Mouse (Mus musculus) stomach, embryonic 14.5 days (tissue): ENCODE results near the gene Men1. TPM values are rescaled to one million over a fixed set of nuclear protein-coding genes. Genes with fewer than 3 reads are reported as not detected.

Experiments used
- ATAC-seq: fragments of 200-750 bp; cut with Nextera tagmentation; 2 replicates; pipeline ENCODE4 v1.8.0; 2017; ENCODE audit warnings: low read depth, moderate TSS enrichment; ENCODE audit not compliant: insufficient number of reproducible peaks, insufficient read depth, low FRiP score
- H3K27ac ChIP-seq: fragments of 300-500 bp; sonication (generic); 2 replicates; pipeline ENCODE4 v1.5.1; 2014; ENCODE audit warnings: mild to moderate bottlenecking, low read length, moderate library complexity, mixed read lengths
- H3K27me3 ChIP-seq: fragments of 300-500 bp; sonication (generic); 2 replicates; pipeline ENCODE4 v1.6.1; 2014; ENCODE audit warnings: low read length, control low read depth, mixed read lengths; ENCODE audit not compliant: control insufficient read depth, insufficient read depth
- H3K36me3 ChIP-seq: fragments of 300-500 bp; sonication (generic); 2 replicates; pipeline ENCODE4 v1.6.1; 2014; ENCODE audit warnings: mild to moderate bottlenecking, control low read depth, low read length, moderate library complexity, mixed read lengths; ENCODE audit not compliant: control insufficient read depth, insufficient read depth
- H3K4me1 ChIP-seq: fragments of 300-500 bp; sonication (generic); 2 replicates; pipeline ENCODE4 v1.6.1; 2014; ENCODE audit warnings: low read length, control low read depth, mixed read lengths; ENCODE audit not compliant: control insufficient read depth, insufficient read depth
- H3K4me2 ChIP-seq: fragments of 300-500 bp; sonication (generic); replicated peaks from 2 replicates; pipeline ENCODE4 v1.6.1; 2014; ENCODE audit warnings: low read depth, low read length, control low read depth
- H3K4me3 ChIP-seq: fragments of 300-500 bp; sonication (generic); 2 replicates; pipeline ENCODE4 v1.5.1; 2014; ENCODE audit warnings: low read depth, low read length, control low read depth
- H3K9ac ChIP-seq: fragments of 300-500 bp; sonication (generic); replicated peaks from 2 replicates; pipeline ENCODE4 v1.6.1; 2014; ENCODE audit warnings: low read depth, mild to moderate bottlenecking, control low read depth, low read length, moderate library complexity, mixed read lengths
- H3K9me3 ChIP-seq: fragments of 300-500 bp; sonication (generic); 2 replicates; pipeline ENCODE4 v1.6.1; 2016; ENCODE audit warnings: low read depth, low read length, control low read depth; ENCODE audit not compliant: control insufficient read depth
- WGBS: fragments of 180-500 bp; shearing (Covaris S2); extraction: QIAGEN DNeasy Blood & Tissue Kit; methylation state at CpG from one replicate; pipeline ENCODE4 v1.1.7; 2014; 5-methylcytosine and 5-hydroxymethylcytosine counted together
- polyA plus RNA-seq: library from polyadenylated mRNA; unstranded; fragments of >200 nt; fragmentation: Nextera tagmentation; extraction: Ambion mirVana; gene quantifications from 2 replicates; pipeline ENCODE4 v1.2.1, GENCODE M21; 2014

Gene Men1
- polyA plus RNA-seq, 1 experiment from 2014 or later, result 40.0 TPM

DNA sequence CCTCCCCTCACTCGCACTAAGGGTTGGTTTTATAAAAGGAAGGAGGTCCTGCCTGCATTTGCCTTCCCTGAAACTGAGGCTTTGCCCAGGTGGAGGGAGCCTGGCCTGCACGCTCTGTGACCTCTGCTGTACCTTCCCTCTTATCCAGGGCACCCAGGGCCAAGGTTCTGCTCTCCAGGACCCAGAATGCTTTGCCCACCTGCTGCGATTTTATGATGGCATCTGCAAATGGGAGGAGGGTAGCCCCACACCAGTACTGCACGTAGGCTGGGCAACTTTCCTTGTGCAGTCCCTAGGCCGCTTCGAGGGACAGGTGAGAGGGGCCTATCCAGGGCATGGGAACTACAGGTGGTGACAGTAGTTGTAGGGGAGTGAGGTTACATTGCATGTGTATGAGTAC, 4.4 kb downstream of the Men1 start:
- WGBS, result 92% methylated on average over 6 of the region's 6 CpGs
- no peak for ATAC-seq
- no peaks in the 10 kb centered on the region for H3K9me3 ChIP-seq
- no peak overlapping the region for H3K27ac ChIP-seq
- H3K36me3 ChIP-seq, result peaks cover 31% of the 10 kb centered on the region
- H3K4me3 ChIP-seq, result no peak overlapping the region
- H3K4me2 ChIP-seq, result no peak overlapping the region
- H3K27me3 ChIP-seq, result no peaks in the 10 kb centered on the region
- H3K9ac ChIP-seq, result no peak overlapping the region
- H3K4me1 ChIP-seq, result peaks cover 24% of the 10 kb centered on the region

DNA sequence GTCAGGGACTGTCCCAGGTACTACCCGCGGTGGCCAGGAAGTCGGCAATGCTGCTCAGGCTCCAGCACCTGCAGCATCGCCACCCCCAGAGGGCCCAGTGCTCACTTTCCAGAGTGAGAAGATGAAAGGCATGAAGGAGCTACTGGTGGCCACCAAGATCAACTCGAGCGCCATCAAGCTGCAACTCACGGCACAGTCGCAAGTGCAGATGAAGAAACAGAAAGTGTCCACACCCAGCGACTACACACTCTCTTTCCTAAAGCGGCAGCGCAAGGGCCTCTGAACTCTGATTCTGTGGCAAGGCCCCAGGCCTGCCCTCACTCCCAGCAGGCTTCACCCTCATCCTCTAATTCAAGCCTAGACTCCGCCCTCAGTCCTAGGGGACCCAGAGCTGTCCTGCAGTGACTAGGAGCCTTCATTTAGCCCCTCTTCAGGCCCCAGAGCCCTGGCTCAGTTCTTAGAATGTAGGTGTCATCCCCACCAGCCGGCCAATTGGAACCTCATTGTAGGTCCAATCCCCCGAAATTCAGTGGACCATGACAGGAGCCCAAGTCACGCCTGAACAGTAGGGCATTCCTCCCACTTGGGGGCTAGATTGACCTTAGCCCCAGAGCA, 5.2 kb downstream of the Men1 start:
- Histone ChIP-seq H3K27ac (no peak overlapping the region; the same call in 1 of the 2 replicates), H3K9ac (no peak overlapping the region), H3K4me3 (no peak overlapping the region)

DNA sequence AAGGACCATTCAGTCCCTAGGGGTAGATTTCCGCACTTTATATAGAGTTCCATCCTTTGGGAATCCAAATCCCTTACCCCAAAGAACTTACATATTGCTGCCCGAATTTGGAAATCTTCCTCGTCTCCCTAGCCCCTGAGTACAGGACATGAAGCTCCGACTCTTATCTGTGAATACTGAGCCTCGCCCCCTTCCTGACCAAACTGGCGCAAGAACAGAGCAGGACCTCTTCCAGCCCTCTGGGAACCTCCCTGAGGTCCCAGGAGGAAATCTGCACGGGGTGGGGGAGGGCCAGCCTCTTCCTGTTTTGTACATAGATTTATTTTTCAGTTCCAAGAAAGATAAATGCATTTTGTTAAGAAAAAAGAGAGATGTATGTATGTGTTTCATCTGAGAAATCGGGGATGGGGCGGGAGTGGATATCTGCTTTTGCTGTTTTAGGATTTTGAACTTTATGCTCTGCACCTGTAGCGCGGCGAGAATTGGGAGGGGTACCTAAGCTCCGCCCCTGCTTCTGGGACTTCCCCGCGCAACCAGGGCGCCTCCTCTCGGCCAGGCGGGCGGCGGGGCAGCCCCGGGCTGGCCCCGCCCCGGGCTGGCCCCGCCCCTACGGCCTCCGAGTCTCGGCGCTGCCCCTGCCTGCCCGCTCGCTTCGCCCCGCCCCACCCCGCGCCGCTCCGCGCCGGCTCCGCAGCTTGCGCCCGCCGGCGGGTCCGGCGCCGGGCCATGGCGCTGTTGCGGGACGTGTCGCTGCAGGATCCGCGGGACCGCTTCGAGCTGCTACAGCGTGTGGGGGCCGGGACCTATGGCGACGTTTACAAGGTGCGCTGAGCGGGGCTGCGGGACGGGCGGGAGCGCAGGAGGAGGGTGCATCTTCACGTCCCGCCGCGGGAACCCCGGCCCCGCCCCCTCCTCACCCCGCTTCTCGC, 6.0 kb downstream of the Men1 start, which contains the start of gene Map4k2:
Gene Map4k2 (plus strand): TSS at position 612 of the 929 bp plus-strand sequence.
- H3K27me3 ChIP-seq, result no peaks in the 10 kb centered on the region
- peak within 1 kb of the TSS; percentile 67 for H3K9ac ChIP-seq
- WGBS, result 8% methylated on average over 41 of the region's 72 CpGs
- H3K4me2 ChIP-seq, result peak within 1 kb of the TSS; percentile 78
- ATAC-seq, result peak; percentile 79
- peak within 1 kb of the TSS; percentile 62 for H3K4me3 ChIP-seq
- no peaks in the 10 kb centered on the region for H3K9me3 ChIP-seq
- peaks cover 21% of the 10 kb centered on the region for H3K4me1 ChIP-seq
- H3K36me3 ChIP-seq, result peaks cover 36% of the 10 kb centered on the region
- H3K27ac ChIP-seq, result peak within 1 kb of the TSS; percentile 44; the same call in 1 of the 2 replicates

More for the DNA sequence above, 5.2 kb downstream of the Men1 start:
- Histone ChIP-seq H3K4me1 (peaks cover 22% of the 10 kb centered on the region), H3K4me2 (peak overlapping the region; percentile 78; the same call in 1 of the 2 replicates), H3K36me3 (peaks cover 31% of the 10 kb centered on the region), H3K9me3 (no peaks in the 10 kb centered on the region), H3K27me3 (no peaks in the 10 kb centered on the region)
- 70% methylated on average over 15 of the region's 15 CpGs for WGBS
- no peak for ATAC-seq

DNA sequence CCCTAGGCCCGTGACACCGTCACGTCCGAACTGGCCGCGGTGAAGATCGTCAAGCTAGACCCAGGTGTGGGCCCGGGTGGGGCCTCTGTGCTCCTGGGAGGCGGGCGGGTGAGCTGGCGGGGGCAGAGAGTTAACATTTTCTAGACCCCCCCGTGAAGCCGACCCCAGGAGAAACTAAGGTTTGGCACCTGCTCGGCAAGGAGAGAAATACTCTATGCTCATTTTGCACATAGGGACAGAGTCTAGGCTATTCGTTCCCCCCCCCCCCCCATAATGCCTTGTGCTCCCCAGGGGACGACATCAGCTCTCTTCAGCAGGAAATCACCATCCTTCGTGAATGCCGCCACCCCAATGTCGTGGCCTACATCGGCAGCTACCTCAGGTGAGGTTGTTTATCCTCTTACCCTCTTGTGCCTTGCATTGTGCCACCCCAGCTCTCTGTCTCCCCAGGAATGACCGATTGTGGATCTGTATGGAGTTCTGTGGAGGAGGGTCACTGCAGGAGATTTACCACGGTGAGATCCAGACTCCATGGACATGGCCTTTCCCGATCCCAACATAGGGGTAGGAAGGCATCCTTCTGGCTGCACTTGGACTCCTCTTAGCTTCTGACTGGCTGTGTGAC, 6.8 kb downstream of the Men1 start:
- H3K36me3 ChIP-seq, result peaks cover 44% of the 10 kb centered on the region
- H3K4me2 ChIP-seq, result peak overlapping the region; percentile 78
- no peaks in the 10 kb centered on the region for H3K9me3 ChIP-seq
- ATAC-seq, result no peak
- H3K4me3 ChIP-seq, result peak overlapping the region; percentile 62
- peak overlapping the region; percentile 67 for H3K9ac ChIP-seq
- 0 out of 2 replicates have a peak overlapping the region, but pooled peaks have one; percentile 44 for H3K27ac ChIP-seq
- peaks cover 14% of the 10 kb centered on the region for H3K4me1 ChIP-seq
- WGBS, result 9% methylated on average over 22 of the region's 23 CpGs
- H3K27me3 ChIP-seq, result no peaks in the 10 kb centered on the region

DNA sequence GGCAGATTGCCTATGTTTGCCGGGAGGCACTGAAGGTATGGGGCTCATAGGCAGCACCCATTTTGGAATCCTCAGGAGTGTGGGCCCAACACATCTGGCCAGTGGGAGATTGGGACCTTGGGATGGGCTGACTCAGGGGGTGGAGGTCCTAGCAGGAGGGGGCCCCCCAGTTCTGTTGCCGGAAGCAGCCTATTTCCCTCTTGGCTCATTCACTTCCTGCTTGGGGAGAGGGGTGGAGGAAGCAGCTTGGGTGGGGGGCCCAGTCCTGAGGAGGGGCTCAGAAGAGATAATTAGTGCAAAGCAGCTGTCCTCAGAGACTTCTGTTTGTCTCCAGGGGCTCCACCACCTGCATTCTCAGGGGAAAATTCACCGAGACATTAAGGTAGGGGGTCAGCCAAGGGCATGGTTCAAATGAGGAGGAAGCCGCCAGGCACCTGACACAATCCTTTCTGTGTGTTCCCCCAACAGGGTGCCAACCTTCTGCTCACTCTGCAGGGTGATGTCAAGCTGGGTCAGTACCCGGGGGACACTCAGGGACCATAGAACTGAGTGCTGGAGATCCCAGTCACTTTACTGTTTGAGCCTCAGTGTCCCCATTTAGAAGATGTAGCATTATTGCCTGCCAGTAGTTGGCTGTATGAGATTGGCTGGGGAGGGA, 7.6 kb downstream of the Men1 start:
- Histone ChIP-seq H3K4me2 (0 out of 2 replicates have a peak overlapping the region, but pooled peaks have one; percentile 78), H3K27me3 (no peaks in the 10 kb centered on the region), H3K9ac (no peak overlapping the region), H3K27ac (no peak overlapping the region), H3K4me3 (0 out of 2 replicates have a peak overlapping the region, but pooled peaks have one; percentile 62), H3K36me3 (peaks cover 45% of the 10 kb centered on the region), H3K9me3 (no peaks in the 10 kb centered on the region), H3K4me1 (peaks cover 9% of the 10 kb centered on the region; the same call in 1 of the 2 replicates)
- 76% methylated on average over 5 of the region's 5 CpGs for WGBS
- no peak for ATAC-seq

DNA sequence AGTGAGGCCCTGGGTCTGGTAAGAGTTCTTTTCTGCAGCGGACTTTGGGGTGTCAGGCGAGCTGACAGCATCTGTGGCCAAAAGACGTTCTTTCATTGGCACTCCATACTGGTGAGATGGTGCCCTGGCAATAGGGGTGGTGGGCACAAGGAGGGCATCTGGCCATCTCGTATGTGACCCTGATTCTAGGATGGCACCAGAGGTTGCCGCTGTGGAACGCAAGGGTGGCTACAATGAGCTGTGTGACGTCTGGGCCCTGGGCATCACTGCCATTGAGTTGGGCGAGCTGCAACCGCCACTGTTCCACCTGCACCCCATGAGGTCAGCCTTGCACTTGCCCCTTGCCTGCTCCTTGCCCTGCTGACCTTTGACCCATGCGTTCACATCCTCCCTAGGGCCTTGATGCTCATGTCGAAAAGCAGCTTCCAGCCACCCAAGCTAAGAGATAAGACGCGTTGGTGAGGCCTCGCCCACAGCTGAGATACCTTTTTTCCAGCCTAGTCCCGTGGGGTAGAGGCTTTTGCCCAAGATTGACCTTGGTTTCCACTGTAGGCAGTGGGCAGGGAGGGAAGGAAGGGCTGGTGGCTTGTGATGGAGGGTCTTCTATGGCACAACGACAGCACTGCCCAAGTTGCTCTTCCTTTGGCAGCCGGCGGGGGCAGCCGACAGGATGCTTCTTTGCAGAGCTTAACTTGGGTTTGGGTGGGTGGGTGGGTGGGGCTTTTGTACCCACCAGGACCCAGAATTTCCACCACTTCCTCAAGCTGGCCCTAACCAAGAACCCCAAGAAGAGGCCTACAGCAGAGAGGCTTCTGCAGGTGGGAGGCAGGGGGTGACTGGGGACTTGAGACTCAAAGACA, 8.5 kb downstream of the Men1 start:
- Histone ChIP-seq H3K4me3 (no peak overlapping the region), H3K4me2 (no peak overlapping the region), H3K27ac (no peak overlapping the region), H3K9me3 (no peaks in the 10 kb centered on the region), H3K27me3 (no peaks in the 10 kb centered on the region), H3K4me1 (peaks cover 9% of the 10 kb centered on the region; the same call in 1 of the 2 replicates), H3K9ac (no peak overlapping the region), H3K36me3 (peaks cover 38% of the 10 kb centered on the region)
- 80% methylated on average over 19 of the region's 19 CpGs for WGBS
- no peak for ATAC-seq

DNA sequence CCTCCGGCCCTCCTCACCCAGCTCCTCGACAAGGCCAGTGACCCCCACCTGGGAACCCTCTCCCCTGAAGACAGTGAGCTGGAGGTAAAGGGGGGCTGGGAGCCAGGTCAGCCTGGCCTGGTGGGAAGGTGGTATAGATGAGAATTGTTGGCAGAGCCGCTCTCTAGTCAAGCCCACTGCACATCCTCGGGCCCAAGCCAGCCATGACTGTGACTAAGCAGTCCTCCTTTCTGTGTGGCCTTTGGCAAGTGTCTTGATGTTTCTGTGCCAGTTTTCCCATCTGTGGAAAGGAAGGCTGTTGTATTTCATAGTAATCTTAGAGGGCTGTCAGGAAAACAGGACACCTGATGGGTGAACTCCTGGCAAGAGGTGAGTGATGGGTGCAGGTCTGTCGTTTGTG, 9.2 kb downstream of the Men1 start:
- H3K9ac ChIP-seq, result no peak overlapping the region
- no peak overlapping the region for H3K4me2 ChIP-seq
- no peak overlapping the region for H3K27ac ChIP-seq
- no peak for ATAC-seq
- WGBS, result 90% methylated on average over 5 of the region's 5 CpGs
- no peak overlapping the region for H3K4me3 ChIP-seq
- H3K9me3 ChIP-seq, result no peaks in the 10 kb centered on the region
- peaks cover 12% of the 10 kb centered on the region; the same call in 1 of the 2 replicates for H3K4me1 ChIP-seq
- peaks cover 31% of the 10 kb centered on the region for H3K36me3 ChIP-seq
- no peaks in the 10 kb centered on the region for H3K27me3 ChIP-seq
